Mouse (Mus musculus): ENCODE measurements around the gene Ccr3.

GRCm38 (mm10) chr9:124012691-124013090 lies 9.1 kb upstream of the Ccr3 start:
- TF ChIP-seq CTCF (IDR thresholded peaks at IDR 0.05; ENCODE audit: borderline replicate concordance, extremely low read depth, insufficient read depth, insufficient read length): no peak
- no peak for TF ChIP-seq POLR2A (IDR thresholded peaks at IDR 0.05; ENCODE audit: borderline replicate concordance, extremely low read depth, insufficient read depth, insufficient read length, poor library complexity, severe bottlenecking)

All from brain, embryonic 14.5 days (tissue).